Mouse (Mus musculus): ENCODE data around the gene Ube2q2. TPM values are rescaled to one million over a fixed set of nuclear protein-coding genes. Genes with fewer than 3 reads are reported as not detected.
A peak's percentile ranks its signal among the peaks of the same experiment; 100 is the strongest.
"Not testable (repeated sequence)": the region's sequence is repeated elsewhere in the genome, so short reads cannot be mapped to it uniquely, and the experiment has no call there.

Ube2q2 gene
- polyA plus RNA-seq, 1 experiment from 2014 or later, result 24.3 TPM

- H3K36me3 ChIP-seq (ENCODE audit: control insufficient read depth, insufficient read depth, low read length), result no peaks in the 10 kb centered on the region
- 77% methylated on average over 3 of the region's 3 CpGs for WGBS
- DNase-seq (ENCODE audit: low spot score), result no peak
Measured at GRCm38 (mm10) chr9:55243280-55243679, 94.6 kb downstream of the Ube2q2 start.

GRCm38 (mm10) chr9:55244079-55244478 is 95.4 kb downstream of the Ube2q2 start:
- Histone ChIP-seq H3K9me3 (replicated peaks; ENCODE audit: control insufficient read depth, low read length) (no peaks in the 10 kb centered on the region), H3K4me1 (ENCODE audit: control insufficient read depth, insufficient read depth, low read length) (no peaks in the 10 kb centered on the region), H3K4me2 (ENCODE audit: low read length) (no peak overlapping the region), H3K27ac (ENCODE audit: low read depth, low read length) (no peak overlapping the region), H3K36me3 (ENCODE audit: control insufficient read depth, insufficient read depth, low read length) (no peaks in the 10 kb centered on the region), H3K4me3 (ENCODE audit: low read depth, low read length) (no peak overlapping the region), H3K9ac (ENCODE audit: low read length) (no peak overlapping the region), H3K27me3 (replicated peaks; ENCODE audit: control insufficient read depth, insufficient read depth, low read length) (no peaks in the 10 kb centered on the region)
- no peak for DNase-seq (ENCODE audit: low spot score)
- ATAC-seq, result no peak
- 77% methylated on average over 3 of the region's 3 CpGs for WGBS

More at GRCm38 (mm10) chr9:55243280-55243679, 94.6 kb downstream of the Ube2q2 start:
- Histone ChIP-seq H3K9me3 (replicated peaks; ENCODE audit: control insufficient read depth, low read length) (no peaks in the 10 kb centered on the region), H3K4me3 (ENCODE audit: low read depth, low read length) (no peak overlapping the region), H3K4me1 (ENCODE audit: control insufficient read depth, insufficient read depth, low read length) (no peaks in the 10 kb centered on the region), H3K4me2 (ENCODE audit: low read length) (no peak overlapping the region), H3K9ac (ENCODE audit: low read length) (no peak overlapping the region), H3K27me3 (replicated peaks; ENCODE audit: control insufficient read depth, insufficient read depth, low read length) (no peaks in the 10 kb centered on the region), H3K27ac (ENCODE audit: low read depth, low read length) (no peak overlapping the region)
- no peak for ATAC-seq

GRCm38 (mm10) chr9:55245057-55245750 is 96.5 kb downstream of the Ube2q2 start:
- H3K36me3 ChIP-seq (ENCODE audit: control insufficient read depth, insufficient read depth, low read length); H3K4me2 ChIP-seq (ENCODE audit: low read length); DNase-seq (ENCODE audit: low spot score); H3K27ac ChIP-seq (ENCODE audit: low read depth, low read length); H3K4me3 ChIP-seq (ENCODE audit: low read depth, low read length); H3K9me3 ChIP-seq (replicated peaks; ENCODE audit: control insufficient read depth, low read length); ATAC-seq; H3K9ac ChIP-seq (ENCODE audit: low read length); H3K4me1 ChIP-seq (ENCODE audit: control insufficient read depth, insufficient read depth, low read length); H3K27me3 ChIP-seq (replicated peaks; ENCODE audit: control insufficient read depth, insufficient read depth, low read length): not testable (repeated sequence)
- 96% methylated on average over 1 of the region's 1 CpGs for WGBS

GRCm38 (mm10) chr9:55246440-55246839 is 97.8 kb downstream of the Ube2q2 start:
- H3K4me2 ChIP-seq (ENCODE audit: low read length), result no peak overlapping the region
- no peaks in the 10 kb centered on the region for H3K4me1 ChIP-seq (ENCODE audit: control insufficient read depth, insufficient read depth, low read length)
- WGBS, result 86% methylated on average over 8 of the region's 8 CpGs
- ATAC-seq (no peak), DNase-seq (ENCODE audit: low spot score) (no peak)
- H3K9me3 ChIP-seq (replicated peaks; ENCODE audit: control insufficient read depth, low read length), result no peaks in the 10 kb centered on the region
- H3K9ac ChIP-seq (ENCODE audit: low read length), result no peak overlapping the region
- H3K36me3 ChIP-seq (ENCODE audit: control insufficient read depth, insufficient read depth, low read length), result no peaks in the 10 kb centered on the region
- H3K27me3 ChIP-seq (replicated peaks; ENCODE audit: control insufficient read depth, insufficient read depth, low read length), result no peaks in the 10 kb centered on the region
- no peak overlapping the region for H3K4me3 ChIP-seq (ENCODE audit: low read depth, low read length)
- no peak overlapping the region for H3K27ac ChIP-seq (ENCODE audit: low read depth, low read length)

- no peak overlapping the region for H3K4me3 ChIP-seq (ENCODE audit: low read depth, low read length)
- no peak overlapping the region for H3K9ac ChIP-seq (ENCODE audit: low read length)
- H3K36me3 ChIP-seq (ENCODE audit: control insufficient read depth, insufficient read depth, low read length), result no peaks in the 10 kb centered on the region
- no peak overlapping the region for H3K4me2 ChIP-seq (ENCODE audit: low read length)
- no peaks in the 10 kb centered on the region for H3K9me3 ChIP-seq (replicated peaks; ENCODE audit: control insufficient read depth, low read length)
- ATAC-seq (no peak), DNase-seq (ENCODE audit: low spot score) (no peak)
- H3K27me3 ChIP-seq (replicated peaks; ENCODE audit: control insufficient read depth, insufficient read depth, low read length), result no peaks in the 10 kb centered on the region
- no peaks in the 10 kb centered on the region for H3K4me1 ChIP-seq (ENCODE audit: control insufficient read depth, insufficient read depth, low read length)
- H3K27ac ChIP-seq (ENCODE audit: low read depth, low read length), result no peak overlapping the region
- 94% methylated on average over 4 of the region's 4 CpGs for WGBS
Measured at GRCm38 (mm10) chr9:55246918-55247317, 98.3 kb downstream of the Ube2q2 start.

- Histone ChIP-seq H3K27ac (ENCODE audit: low read depth, low read length) (no peak overlapping the region), H3K4me1 (ENCODE audit: control insufficient read depth, insufficient read depth, low read length) (no peaks in the 10 kb centered on the region), H3K4me2 (ENCODE audit: low read length) (no peak overlapping the region), H3K36me3 (ENCODE audit: control insufficient read depth, insufficient read depth, low read length) (no peaks in the 10 kb centered on the region), H3K9ac (ENCODE audit: low read length) (no peak overlapping the region), H3K4me3 (ENCODE audit: low read depth, low read length) (no peak overlapping the region), H3K9me3 (replicated peaks; ENCODE audit: control insufficient read depth, low read length) (no peaks in the 10 kb centered on the region), H3K27me3 (replicated peaks; ENCODE audit: control insufficient read depth, insufficient read depth, low read length) (no peaks in the 10 kb centered on the region)
- 84% methylated on average over 4 of the region's 4 CpGs for WGBS
- no peak for ATAC-seq
- no peak for DNase-seq (ENCODE audit: low spot score)
Measured at GRCm38 (mm10) chr9:55248465-55248864, 99.8 kb downstream of the Ube2q2 start.

- 88% methylated on average over 6 of the region's 6 CpGs for WGBS
- DNase-seq (ENCODE audit: low spot score), result no peak
- no peak overlapping the region for H3K4me2 ChIP-seq (ENCODE audit: low read length)
- H3K4me1 ChIP-seq (ENCODE audit: control insufficient read depth, insufficient read depth, low read length), result no peaks in the 10 kb centered on the region
- no peak overlapping the region for H3K9ac ChIP-seq (ENCODE audit: low read length)
- H3K4me3 ChIP-seq (ENCODE audit: low read depth, low read length), result no peak overlapping the region
- H3K36me3 ChIP-seq (ENCODE audit: control insufficient read depth, insufficient read depth, low read length), result no peaks in the 10 kb centered on the region
- no peaks in the 10 kb centered on the region for H3K9me3 ChIP-seq (replicated peaks; ENCODE audit: control insufficient read depth, low read length)
- no peak for ATAC-seq
- H3K27me3 ChIP-seq (replicated peaks; ENCODE audit: control insufficient read depth, insufficient read depth, low read length), result no peaks in the 10 kb centered on the region
- H3K27ac ChIP-seq (ENCODE audit: low read depth, low read length), result no peak overlapping the region
Measured at GRCm38 (mm10) chr9:55250595-55251247, 102.1 kb downstream of the Ube2q2 start.

GRCm38 (mm10) chr9:55252097-55252496 is 103.4 kb downstream of the Ube2q2 start:
- peak; percentile 11 for DNase-seq (ENCODE audit: low spot score)
- 61% methylated on average over 2 of the region's 2 CpGs for WGBS
- not testable (repeated sequence) for H3K4me3 ChIP-seq (ENCODE audit: low read depth, low read length); H3K9me3 ChIP-seq (replicated peaks; ENCODE audit: control insufficient read depth, low read length); H3K4me2 ChIP-seq (ENCODE audit: low read length); H3K27me3 ChIP-seq (replicated peaks; ENCODE audit: control insufficient read depth, insufficient read depth, low read length); ATAC-seq; H3K9ac ChIP-seq (ENCODE audit: low read length); H3K4me1 ChIP-seq (ENCODE audit: control insufficient read depth, insufficient read depth, low read length); H3K36me3 ChIP-seq (ENCODE audit: control insufficient read depth, insufficient read depth, low read length); H3K27ac ChIP-seq (ENCODE audit: low read depth, low read length)

GRCm38 (mm10) chr9:55253849-55254248 is 105.2 kb downstream of the Ube2q2 start:
- H3K36me3 ChIP-seq (ENCODE audit: control insufficient read depth, insufficient read depth, low read length), result no peaks in the 10 kb centered on the region
- DNase-seq (ENCODE audit: low spot score) (no peak), ATAC-seq (no peak)
- no peaks in the 10 kb centered on the region for H3K27me3 ChIP-seq (replicated peaks; ENCODE audit: control insufficient read depth, insufficient read depth, low read length)
- H3K4me2 ChIP-seq (ENCODE audit: low read length), result no peak overlapping the region
- 76% methylated on average over 1 of the region's 1 CpGs for WGBS
- no peak overlapping the region for H3K27ac ChIP-seq (ENCODE audit: low read depth, low read length)
- no peaks in the 10 kb centered on the region for H3K9me3 ChIP-seq (replicated peaks; ENCODE audit: control insufficient read depth, low read length)
- no peak overlapping the region for H3K4me3 ChIP-seq (ENCODE audit: low read depth, low read length)
- no peaks in the 10 kb centered on the region for H3K4me1 ChIP-seq (ENCODE audit: control insufficient read depth, insufficient read depth, low read length)
- H3K9ac ChIP-seq (ENCODE audit: low read length), result no peak overlapping the region
